Comparison of ENCODE assay signal across 25 mouse cellular contexts in the genomic region with DNA sequence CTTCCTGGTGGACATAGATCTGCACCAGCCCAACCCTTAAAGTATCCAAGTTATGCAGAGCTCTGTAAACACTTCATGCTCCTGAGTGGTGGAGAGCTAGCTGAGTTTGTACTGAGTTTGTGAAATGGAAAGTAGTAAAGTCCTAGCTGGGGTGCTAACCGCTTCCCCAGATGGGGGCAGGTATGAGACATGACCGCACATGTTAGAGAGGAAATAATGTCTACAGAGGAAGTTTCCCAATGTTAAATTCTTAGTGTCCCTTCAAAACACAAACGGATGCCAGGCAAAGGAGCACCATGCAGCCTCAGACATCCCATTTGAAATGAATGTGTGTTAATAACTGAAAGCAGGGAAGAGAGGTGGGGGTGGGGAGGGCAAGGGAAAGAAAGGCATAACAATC. TPM values are rescaled to one million over a fixed set of nuclear protein-coding genes. Genes with fewer than 3 reads are reported as not detected.
DNase-seq lines count a peak whose midpoint lies in the region; ATAC-seq and TF ChIP-seq lines count a peak whose summit lies in the region.
"Had no signal": no experiment of that assay in that cellular context is flagged by ENCODE, and none has a peak within 500 bp of the region (broad histone marks: within the 10 kb centered on the region; RNA-seq: fewer than 3 reads in every experiment).

No protein-coding gene starts in this region.

- peaks cover 47% of the 10 kb centered on the region for H3K4me1 ChIP-seq in heart, embryonic 10.5 days
- H3K4me1 ChIP-seq in heart, adult 2 months (ENCODE audit: control insufficient read depth, insufficient read depth, low read length) = peaks cover 13% of the 10 kb centered on the region; the same call in 1 of the 2 replicates
- peaks cover 47% of the 10 kb centered on the region for H3K4me1 ChIP-seq in lung, embryonic 16.5 days (replicated peaks; ENCODE audit: control insufficient read depth, insufficient read depth, low read length)

- intact Hi-C loops in heart, adult 2 months (cut with DNase I) = no loop called here

- 85% methylated on average over 3 of the region's 3 CpGs for WGBS in heart, embryonic 10.5 days
- WGBS in heart, adult 2 months = 70% methylated on average over 3 of the region's 3 CpGs
- WGBS in lung, embryonic 16.5 days = 47% methylated on average over 3 of the region's 3 CpGs

- no peak for TF ChIP-seq POLR2A in heart, adult 2 months (IDR thresholded peaks at IDR 0.05; ENCODE audit: insufficient read depth, low read depth, low read length)

- no peaks in the 10 kb centered on the region for H3K27me3 ChIP-seq in heart, embryonic 10.5 days (ENCODE audit: insufficient read depth, poor library complexity, severe bottlenecking)
- H3K27me3 ChIP-seq in heart, adult 2 months (ENCODE audit: control insufficient read depth, insufficient read depth, low read length) = no peaks in the 10 kb centered on the region
- no peaks in the 10 kb centered on the region for H3K27me3 ChIP-seq in lung, embryonic 16.5 days (ENCODE audit: control insufficient read depth, insufficient read depth, low read depth, low read length)
- H3K27me3 ChIP-seq: heart, embryonic 13.5 days; hindbrain, embryonic 15.5 days had no signal

- H3K79me2 ChIP-seq in heart, adult 2 months (replicated peaks; ENCODE audit: control insufficient read depth, insufficient read depth, low read length) = no peaks in the 10 kb centered on the region

- peak; percentile 48 for DNase-seq in heart, embryonic 10.5 days (ENCODE audit: low spot score)
- DNase-seq in heart, adult 2 months = no peak
- DNase-seq in lung, postnatal 25 days (ENCODE audit: low spot score) = no peak
- DNase-seq in adrenal gland, adult 18-20 months (ENCODE audit: low spot score in 2 of 2) = no peak
- DNase-seq: adrenal gland, postnatal 10 days; cerebellum, adult 11 months; cerebellum, adult 8-10 months; cerebellum, postnatal 25 days; gastrocnemius, adult 2 months; gastrocnemius, postnatal 25 days; heart, adult 18-20 months; heart, postnatal 36 days had no signal

- H3K27ac ChIP-seq in heart, embryonic 10.5 days = no peak overlapping the region
- no peak overlapping the region for H3K27ac ChIP-seq in heart, adult 2 months
- H3K27ac ChIP-seq in lung, embryonic 16.5 days (ENCODE audit: low read length) = 0 out of 2 replicates have a peak overlapping the region, but pooled peaks have one; percentile 12
- H3K27ac ChIP-seq: forebrain, embryonic 10.5 days; gastrocnemius, adult 2 months; heart, embryonic 13.5 days; hindbrain, embryonic 15.5 days had no signal

- no peak for ATAC-seq in lung, embryonic 16.5 days (ENCODE audit: low read depth)
- ATAC-seq in common myeloid progenitor, adult 5-6 weeks (replicated peaks; ENCODE audit: low read depth, poor library complexity, severe bottlenecking) = 0 out of 2 replicates have a peak, but pooled peaks have one; percentile 52
- ATAC-seq in megakaryocyte progenitor cell, adult 5-6 weeks (replicated peaks; ENCODE audit: poor library complexity) = peak; percentile 81
- ATAC-seq: forebrain, embryonic 14.5 days had no signal

- H3K36me3 ChIP-seq in heart, embryonic 10.5 days = no peaks in the 10 kb centered on the region
- H3K36me3 ChIP-seq in heart, adult 2 months (ENCODE audit: control insufficient read depth, insufficient read depth, low read length) = no peaks in the 10 kb centered on the region
- H3K36me3 ChIP-seq in lung, embryonic 16.5 days (ENCODE audit: control insufficient read depth, insufficient read depth, low read length) = no peaks in the 10 kb centered on the region
- H3K36me3 ChIP-seq: forebrain, embryonic 10.5 days; heart, embryonic 13.5 days; hindbrain, embryonic 15.5 days had no signal

- H3K4me3 ChIP-seq in heart, embryonic 10.5 days = no peak overlapping the region
- H3K4me3 ChIP-seq in heart, adult 2 months = no peak overlapping the region
- H3K4me3 ChIP-seq in lung, embryonic 16.5 days (ENCODE audit: low read length) = no peak overlapping the region
- H3K4me3 ChIP-seq: erythroblast, embryonic 14.5 days; forebrain, embryonic 10.5 days; gastrocnemius, adult 2 months; heart, embryonic 13.5 days; hindbrain, embryonic 15.5 days had no signal

- TF ChIP-seq CTCF in heart, adult 2 months (IDR thresholded peaks at IDR 0.05) = no peak

- H3K9ac ChIP-seq in heart, adult 2 months (ENCODE audit: low read depth, low read length) = no peak overlapping the region
- no peak overlapping the region for H3K9ac ChIP-seq in lung, embryonic 16.5 days (ENCODE audit: low read length)
- H3K9ac ChIP-seq: heart, embryonic 13.5 days; hindbrain, embryonic 15.5 days had no signal

- no peaks in the 10 kb centered on the region for H3K9me3 ChIP-seq in heart, embryonic 10.5 days
- no peaks in the 10 kb centered on the region for H3K9me3 ChIP-seq in lung, embryonic 16.5 days (ENCODE audit: control insufficient read depth, low read length)
- H3K9me3 ChIP-seq: forebrain, embryonic 10.5 days; heart, embryonic 13.5 days; hindbrain, embryonic 15.5 days had no signal

- no peak for TF ChIP-seq EP300 in heart, adult 2 months (IDR thresholded peaks at IDR 0.05; ENCODE audit: insufficient read depth, low read depth, low read length)

- H3K4me2 ChIP-seq in lung, embryonic 16.5 days (ENCODE audit: low read depth, low read length) = no peak overlapping the region
- H3K4me2 ChIP-seq: heart, embryonic 13.5 days; hindbrain, embryonic 15.5 days had no signal

RNA-seq across cellular contexts. Expression of a gene that starts 9.9 kb away (rescaled TPM):
- 0.09 TPM in 1 of 2 replicates, not detected in the other for polyA plus RNA-seq in heart, embryonic 10.5 days (2016; fragmentation: Nextera tagmentation; extraction: Ambion mirVana)
- total RNA-seq in heart, adult 2 months (2021) = not detected
- 0.09 and 0.10 TPM in 2 replicates for polyA plus RNA-seq in heart, adult 2 months (2012; rRNA removed)
- polyA plus RNA-seq in lung, embryonic 16.5 days (2015; fragmentation: Nextera tagmentation; extraction: Ambion mirVana) = 0.11 and 0.36 TPM in 2 replicates
- not detected in 2 replicates for total RNA-seq in common myeloid progenitor, adult 5-6 weeks (2017)
- not detected in 2 replicates for total RNA-seq in megakaryocyte progenitor cell, adult 5-6 weeks (2015)
- total RNA-seq in megakaryocyte progenitor cell, adult 5-6 weeks (2017) = not detected in 2 replicates
- under 1 TPM in 1 of 2 experiments, not detected in 1; 0.29 TPM for total RNA-seq in adrenal gland, adult 18-20 months (2021)
- total RNA-seq: adrenal gland, postnatal 10 days; adrenal gland, postnatal 4 days; gastrocnemius, adult 2 months; gastrocnemius, postnatal 25 days; heart, adult 18-20 months had no signal
- polyA plus RNA-seq: brain, embryonic 14.5 days; embryonic facial prominence, embryonic 14.5 days; erythroblast, embryonic 14.5 days; forebrain, embryonic 10.5 days; forebrain, embryonic 14.5 days; hindbrain, embryonic 11.5 days had no signal

RNA-seq across cellular contexts. Expression of a gene that starts 32.7 kb away (rescaled TPM):
- 6.1 and 9.5 TPM in 2 replicates for polyA plus RNA-seq in heart, embryonic 10.5 days (2016; fragmentation: Nextera tagmentation; extraction: Ambion mirVana)
- total RNA-seq in heart, adult 2 months (2021) = 10 to 100 TPM in 1 of 2 experiments, 1 to 10 TPM in 1; 9.2 to 11.7 TPM
- polyA plus RNA-seq in heart, adult 2 months (2012; rRNA removed) = 6.6 and 12.6 TPM in 2 replicates
- polyA plus RNA-seq in lung, embryonic 16.5 days (2015; fragmentation: Nextera tagmentation; extraction: Ambion mirVana) = 67.3 and 72.1 TPM in 2 replicates
- total RNA-seq in common myeloid progenitor, adult 5-6 weeks (2017) = not detected in 2 replicates
- total RNA-seq in megakaryocyte progenitor cell, adult 5-6 weeks (2015) = not detected in 2 replicates
- total RNA-seq in megakaryocyte progenitor cell, adult 5-6 weeks (2017) = 0.03 TPM in 1 of 2 replicates, not detected in the other
- total RNA-seq in adrenal gland, adult 18-20 months (2021) = 10 to 100 TPM in 1 of 2 experiments, 1 to 10 TPM in 1; 9.7 to 12.9 TPM
- polyA plus RNA-seq: erythroblast, embryonic 14.5 days had no signal

RNA-seq across cellular contexts. Expression of a gene that starts 38.1 kb away (rescaled TPM):
- 0.18 and 0.39 TPM in 2 replicates for polyA plus RNA-seq in heart, embryonic 10.5 days (2016; fragmentation: Nextera tagmentation; extraction: Ambion mirVana)
- under 1 TPM; 0.50 to 0.86 TPM for total RNA-seq in heart, adult 2 months (2021)
- polyA plus RNA-seq in heart, adult 2 months (2012; rRNA removed) = 1.1 and 1.3 TPM in 2 replicates
- 0.82 and 1.6 TPM in 2 replicates for polyA plus RNA-seq in lung, embryonic 16.5 days (2015; fragmentation: Nextera tagmentation; extraction: Ambion mirVana)
- 2.3 and 5.5 TPM in 2 replicates for total RNA-seq in common myeloid progenitor, adult 5-6 weeks (2017)
- total RNA-seq in megakaryocyte progenitor cell, adult 5-6 weeks (2015) = 24.0 and 26.7 TPM in 2 replicates
- total RNA-seq in megakaryocyte progenitor cell, adult 5-6 weeks (2017) = 14.4 and 23.7 TPM in 2 replicates
- 1 to 10 TPM; 2.2 to 2.3 TPM for total RNA-seq in adrenal gland, adult 18-20 months (2021)
- total RNA-seq: ES-E14; gastrocnemius, postnatal 25 days had no signal
- polyA plus RNA-seq: erythroblast, embryonic 14.5 days had no signal

Comparison
In these comparisons a context has a peak if more than half of its experiments do, and no peak if none do; other contexts are left out.
1. RNA of a gene that starts 32.7 kb away (total RNA-seq): 9.7 to 12.9 TPM in adrenal gland, adult 18-20 months and 9.2 to 11.7 TPM in heart, adult 2 months; not detected in common myeloid progenitor, adult 5-6 weeks and 0.03 TPM in megakaryocyte progenitor cell, adult 5-6 weeks; every median in the first group is over 4 times any median in the second.